Mouse (Mus musculus) neural tube, embryonic 15.5 days (tissue): Measurements from ENCODE around the gene Slc26a3. TPM values are rescaled to one million over a fixed set of nuclear protein-coding genes. Genes with fewer than 3 reads are reported as not detected.

ENCODE experiments used
- ATAC-seq: fragments of 200-750 bp; cut with Nextera tagmentation; 2 replicates; pipeline ENCODE4 v1.8.0; 2017; ENCODE audit warnings: mild to moderate bottlenecking, moderate TSS enrichment, moderate library complexity; ENCODE audit not compliant: low FRiP score
- H3K27ac ChIP-seq: fragments of 300-500 bp; sonication (generic); replicated peaks from 2 replicates; pipeline ENCODE4 v1.5.1; 2015; ENCODE audit warnings: mild to moderate bottlenecking, inconsistent platforms
- H3K27me3 ChIP-seq: fragments of 300-500 bp; sonication (generic); replicated peaks from 2 replicates; pipeline ENCODE4 v1.6.1; 2015; ENCODE audit warnings: inconsistent platforms
- H3K36me3 ChIP-seq: fragments of 300-500 bp; sonication (generic); 2 replicates; pipeline ENCODE4 v1.6.1; 2015; ENCODE audit warnings: inconsistent platforms
- H3K4me1 ChIP-seq: fragments of 300-500 bp; sonication (generic); 2 replicates; pipeline ENCODE4 v1.6.1; 2015; ENCODE audit warnings: inconsistent platforms
- H3K4me2 ChIP-seq: fragments of 300-500 bp; sonication (generic); 2 replicates; pipeline ENCODE4 v1.6.1; 2015; ENCODE audit warnings: inconsistent platforms, mild to moderate bottlenecking, moderate library complexity
- H3K4me3 ChIP-seq: fragments of 300-500 bp; sonication (generic); replicated peaks from 2 replicates; pipeline ENCODE4 v1.5.1; 2015; ENCODE audit warnings: mild to moderate bottlenecking, inconsistent platforms
- H3K9ac ChIP-seq: fragments of 300-500 bp; sonication (generic); replicated peaks from 2 replicates; pipeline ENCODE4 v1.6.1; 2015; ENCODE audit warnings: mild to moderate bottlenecking, inconsistent platforms
- H3K9me3 ChIP-seq: fragments of 300-500 bp; sonication (generic); replicated peaks from 2 replicates; pipeline ENCODE4 v1.6.1; 2016; ENCODE audit warnings: inconsistent platforms
- WGBS: fragments of 180-500 bp; shearing (Covaris S2); methylation state at CpG from one replicate; pipeline ENCODE4 v1.1.7; 2015; ENCODE audit warnings: mixed read lengths; 5-methylcytosine and 5-hydroxymethylcytosine counted together
- polyA plus RNA-seq: library from polyadenylated mRNA; unstranded; fragments of >200 nt; fragmentation: Nextera tagmentation; extraction: Ambion mirVana; gene quantifications from 2 replicates; pipeline ENCODE4 v1.2.1, GENCODE M21; 2015

The Slc26a3 gene
- polyA plus RNA-seq, 1 experiment from 2014 or later = 0.37 TPM

DNA sequence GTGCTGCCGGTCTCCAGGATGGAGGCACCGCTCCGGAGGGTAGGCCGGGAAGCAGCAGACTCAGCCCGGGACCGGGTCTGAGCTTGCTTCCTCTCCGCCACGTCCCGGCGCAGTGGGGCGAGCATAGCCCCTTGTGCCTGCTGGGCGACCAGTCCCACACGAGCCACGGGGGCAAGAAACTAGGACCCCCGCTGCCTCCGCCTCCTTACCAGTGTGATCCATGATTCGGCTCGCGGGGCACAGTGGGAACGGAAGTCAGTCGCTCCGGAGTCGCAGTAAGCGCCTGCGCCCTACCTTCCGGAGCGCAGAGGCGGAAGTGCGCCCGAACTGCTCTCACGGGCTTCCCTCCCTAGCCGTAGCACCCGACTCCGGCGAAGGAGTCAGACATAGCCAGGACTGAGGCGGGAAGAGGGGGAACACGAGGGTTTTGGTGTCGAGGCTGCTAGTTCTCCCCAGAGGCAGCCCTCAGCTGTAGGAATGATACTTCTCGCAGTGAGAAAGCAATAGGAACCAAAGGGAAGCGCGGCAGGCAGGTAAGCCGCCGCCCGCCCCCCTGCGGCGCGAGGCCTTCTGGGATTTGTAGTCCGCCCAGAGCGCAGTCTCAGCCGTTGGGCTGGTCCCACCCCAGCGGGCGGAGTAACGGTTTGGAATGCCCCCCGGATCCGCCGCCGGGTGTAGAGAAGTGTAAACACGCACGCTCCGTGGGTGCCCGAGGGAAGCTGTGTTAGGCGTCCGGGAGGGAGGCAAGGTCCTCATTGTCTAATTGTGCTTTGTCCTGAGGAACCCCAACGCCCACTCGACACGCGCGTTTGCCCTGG is 108.9 kb downstream of the Slc26a3 start, which contains the start of gene Cbll1:
TSS of gene Cbll1 (minus strand) at position 303 of the 818 bp plus-strand sequence.
- WGBS = under 1% methylated on average over 68 of the region's 68 CpGs
- Histone ChIP-seq H3K36me3 (no peaks in the 10 kb centered on the region), H3K4me1 (peaks cover 20% of the 10 kb centered on the region), H3K27me3 (no peaks in the 10 kb centered on the region), H3K4me2 (peak within 1 kb of the TSS; percentile 78), H3K27ac (peak within 1 kb of the TSS; percentile 97), H3K9ac (peak within 1 kb of the TSS; percentile 71), H3K4me3 (peak within 1 kb of the TSS; percentile 69), H3K9me3 (no peaks in the 10 kb centered on the region)
- peak; percentile 98 for ATAC-seq

DNA sequence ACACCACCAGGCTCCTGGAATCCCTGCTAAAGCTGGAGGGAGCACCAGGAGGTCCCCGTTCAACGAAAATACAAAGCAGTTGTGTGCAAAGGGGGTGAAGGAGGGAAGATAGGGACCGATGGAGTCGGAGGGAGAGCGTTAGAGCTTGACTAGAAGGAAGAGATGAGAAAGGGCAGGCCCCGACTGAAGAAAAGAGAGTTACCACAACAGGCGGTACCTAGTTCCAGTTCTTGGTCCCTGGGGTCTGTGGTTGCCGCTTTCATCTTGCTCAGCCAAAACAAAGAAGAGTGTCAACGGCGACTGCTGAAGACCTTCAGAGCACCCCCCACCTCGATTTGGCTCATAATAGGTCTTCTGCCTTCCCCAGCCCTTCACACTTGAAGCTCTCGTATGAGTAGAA is 109.5 kb downstream of the Slc26a3 start:
- Histone ChIP-seq H3K27ac (peak overlapping the region; percentile 97), H3K9ac (peak overlapping the region; percentile 71), H3K27me3 (no peaks in the 10 kb centered on the region), H3K36me3 (no peaks in the 10 kb centered on the region), H3K9me3 (no peaks in the 10 kb centered on the region), H3K4me3 (peak overlapping the region; percentile 69), H3K4me1 (peaks cover 20% of the 10 kb centered on the region), H3K4me2 (peak overlapping the region; percentile 78)
- ATAC-seq = peak; percentile 33
- 2% methylated on average over 12 of the region's 12 CpGs for WGBS

DNA sequence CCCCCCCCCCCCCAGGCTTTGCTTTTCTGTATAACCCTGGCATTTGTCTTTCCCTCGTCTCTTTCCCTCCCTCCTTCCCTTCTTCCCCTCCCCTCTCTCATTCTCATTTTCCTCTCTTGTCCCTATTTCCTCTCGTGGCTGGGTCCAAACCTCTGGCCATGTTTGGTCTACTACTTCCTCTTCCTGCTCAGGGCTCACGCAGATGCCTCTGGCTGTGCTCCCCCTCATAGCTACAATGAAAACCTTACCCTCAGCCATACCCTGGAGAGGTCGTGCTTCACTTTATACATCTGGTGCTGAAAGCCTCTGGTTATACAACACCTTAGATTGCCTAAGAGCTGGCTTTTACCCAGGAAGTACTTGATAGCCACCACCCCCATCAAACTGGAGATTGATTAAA is 110.6 kb downstream of the Slc26a3 start:
- H3K27me3 ChIP-seq = no peaks in the 10 kb centered on the region
- H3K9ac ChIP-seq = no peak overlapping the region
- H3K4me2 ChIP-seq = no peak overlapping the region
- H3K36me3 ChIP-seq = no peaks in the 10 kb centered on the region
- no peak overlapping the region for H3K4me3 ChIP-seq
- no peak overlapping the region for H3K27ac ChIP-seq
- WGBS = 67% methylated on average over 4 of the region's 4 CpGs
- ATAC-seq = no peak
- peaks cover 18% of the 10 kb centered on the region for H3K4me1 ChIP-seq
- H3K9me3 ChIP-seq = no peaks in the 10 kb centered on the region

DNA sequence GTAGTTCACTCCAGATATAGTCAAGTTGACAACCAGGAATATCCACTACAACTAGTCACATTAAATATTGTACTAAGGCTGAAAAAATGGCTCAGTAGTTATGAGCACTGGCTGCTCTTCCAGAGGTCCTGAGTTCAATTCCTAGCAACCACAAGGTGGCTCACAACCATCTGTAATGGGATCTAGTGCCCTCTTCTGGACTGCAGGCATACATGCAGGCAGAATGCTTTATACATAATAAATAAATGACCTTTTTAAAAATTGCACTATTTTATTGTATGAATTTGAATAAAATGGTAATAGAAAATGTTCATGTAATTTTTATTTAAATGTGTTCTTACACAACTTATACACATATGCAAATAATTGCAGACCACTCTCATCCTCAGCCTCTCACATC is 112.5 kb downstream of the Slc26a3 start:
- no peak for ATAC-seq
- Histone ChIP-seq H3K4me3 (no peak overlapping the region), H3K36me3 (no peaks in the 10 kb centered on the region), H3K4me2 (no peak overlapping the region), H3K9ac (no peak overlapping the region), H3K27ac (no peak overlapping the region), H3K9me3 (no peaks in the 10 kb centered on the region), H3K4me1 (peaks cover 8% of the 10 kb centered on the region), H3K27me3 (no peaks in the 10 kb centered on the region)

DNA sequence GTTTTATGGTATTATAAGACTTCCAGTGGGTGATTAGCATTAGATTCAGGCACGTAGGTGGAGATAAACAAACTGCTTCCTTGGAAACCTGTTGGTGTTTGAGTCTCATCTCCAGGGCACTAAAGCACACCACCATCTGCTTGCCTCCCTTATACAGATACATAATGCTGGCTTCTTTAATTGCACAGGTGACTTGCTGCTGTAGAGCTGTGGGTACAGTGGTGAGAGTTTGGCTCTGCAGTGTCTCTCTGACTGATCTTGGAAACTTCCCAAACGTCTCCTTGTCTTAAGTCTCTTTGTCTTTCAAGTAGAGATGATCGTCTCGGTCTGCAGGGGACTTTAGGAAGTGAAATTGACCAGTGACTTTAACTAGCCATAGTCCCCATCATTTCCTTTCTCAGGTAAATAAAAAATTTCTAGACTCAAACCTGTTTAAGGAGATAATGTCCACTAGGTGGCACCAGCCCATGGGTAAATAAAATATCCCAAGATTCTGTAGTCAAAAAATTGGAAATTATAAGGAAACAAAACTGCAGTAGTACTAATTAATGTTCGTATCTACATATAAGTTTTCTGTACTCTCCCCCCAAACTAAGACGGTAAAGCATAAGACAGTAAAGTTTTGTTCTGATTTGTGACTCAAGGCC is 117.2 kb downstream of the Slc26a3 start:
- no peak for ATAC-seq
- Histone ChIP-seq H3K4me3 (no peak overlapping the region), H3K27me3 (no peaks in the 10 kb centered on the region), H3K36me3 (no peaks in the 10 kb centered on the region), H3K9ac (no peak overlapping the region), H3K9me3 (no peaks in the 10 kb centered on the region), H3K4me2 (no peak overlapping the region), H3K4me1 (no peaks in the 10 kb centered on the region), H3K27ac (no peak overlapping the region)
- WGBS = 45% methylated on average over 6 of the region's 6 CpGs

DNA sequence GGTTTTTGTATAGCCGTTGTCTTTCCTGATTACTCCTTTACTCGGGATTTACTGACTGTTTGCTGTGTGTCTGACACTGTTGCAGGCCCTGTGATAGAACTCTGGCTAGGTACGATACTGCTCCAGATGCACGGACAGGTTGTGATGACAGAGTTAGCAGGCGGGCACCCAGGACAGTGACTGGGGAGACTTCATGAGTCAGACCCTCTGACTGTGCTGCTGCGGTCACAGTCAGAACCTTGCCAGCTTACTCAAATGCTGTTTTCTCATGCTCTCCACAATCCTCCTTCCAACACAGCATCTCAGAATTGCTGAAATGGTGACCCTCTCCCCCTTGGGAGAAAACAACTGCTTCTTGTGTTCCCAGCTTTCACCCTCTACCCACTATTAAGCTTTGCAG is 117.8 kb downstream of the Slc26a3 start:
- Histone ChIP-seq H3K9me3 (no peaks in the 10 kb centered on the region), H3K9ac (no peak overlapping the region), H3K27ac (no peak overlapping the region), H3K36me3 (no peaks in the 10 kb centered on the region), H3K27me3 (no peaks in the 10 kb centered on the region), H3K4me2 (no peak overlapping the region), H3K4me1 (no peaks in the 10 kb centered on the region), H3K4me3 (no peak overlapping the region)
- ATAC-seq = no peak
- 88% methylated on average over 6 of the region's 6 CpGs for WGBS

DNA sequence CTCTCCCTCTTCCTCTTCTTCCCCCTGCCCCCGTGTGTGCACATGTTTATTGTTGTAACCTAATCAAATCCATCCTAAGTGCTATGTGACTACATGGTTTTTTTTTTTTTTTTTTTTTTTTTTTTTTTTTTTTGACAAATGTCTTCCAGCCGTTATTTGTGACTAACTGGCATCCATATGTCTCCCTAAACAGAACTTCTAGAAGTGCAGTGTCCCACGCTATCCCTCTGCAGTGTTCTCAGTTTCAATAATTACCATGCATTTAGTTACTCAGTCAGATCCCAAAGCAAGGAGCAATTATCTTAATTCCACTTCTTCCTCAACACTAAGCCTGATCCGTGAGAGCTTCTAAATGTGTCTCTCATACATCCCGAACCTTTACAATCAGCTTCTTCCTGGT is 120.5 kb downstream of the Slc26a3 start:
- H3K4me3 ChIP-seq = no peak overlapping the region
- WGBS = 63% methylated on average over 5 of the region's 5 CpGs
- no peak overlapping the region for H3K27ac ChIP-seq
- H3K27me3 ChIP-seq = no peaks in the 10 kb centered on the region
- H3K4me1 ChIP-seq = no peaks in the 10 kb centered on the region
- H3K9me3 ChIP-seq = no peaks in the 10 kb centered on the region
- no peak overlapping the region for H3K9ac ChIP-seq
- no peak for ATAC-seq
- H3K4me2 ChIP-seq = no peak overlapping the region
- H3K36me3 ChIP-seq = no peaks in the 10 kb centered on the region

DNA sequence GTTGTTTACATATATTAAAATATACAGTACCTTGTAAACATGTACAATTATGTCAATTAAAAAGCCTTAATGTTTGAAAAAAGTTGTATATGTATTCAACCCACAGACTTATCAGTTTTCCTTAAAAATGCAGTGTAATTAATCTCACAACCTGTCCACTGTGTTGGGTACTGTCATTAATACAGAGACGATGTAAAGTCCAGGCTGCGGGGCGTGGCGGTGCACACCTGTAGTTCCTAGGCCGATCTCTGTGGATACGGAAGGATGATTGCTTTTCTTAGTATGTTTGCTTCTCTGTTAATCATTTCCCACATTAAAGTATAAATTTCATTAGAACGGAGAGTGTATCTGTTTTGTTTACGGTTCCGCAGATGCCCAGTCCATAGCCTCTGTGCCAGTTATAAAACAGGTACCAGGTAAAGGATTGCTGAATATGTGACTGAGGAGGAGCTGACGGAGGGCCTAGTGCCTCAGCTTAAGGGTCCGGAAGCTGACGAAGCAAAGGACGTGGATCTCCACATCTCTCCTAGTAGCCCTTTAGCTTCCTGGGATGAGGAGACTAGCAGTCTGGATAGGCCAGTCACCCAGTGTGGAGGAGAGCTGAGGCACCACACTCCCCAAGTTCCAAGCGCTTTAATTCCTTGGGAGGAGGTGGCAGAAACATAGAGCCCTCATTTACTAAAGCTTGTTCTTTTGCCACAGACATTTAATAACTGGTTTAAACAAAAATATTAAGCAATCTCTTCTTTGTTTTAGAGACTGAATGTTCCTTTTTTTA is 122.2 kb downstream of the Slc26a3 start:
- no peak overlapping the region for H3K9ac ChIP-seq
- ATAC-seq = no peak
- no peaks in the 10 kb centered on the region for H3K4me1 ChIP-seq
- 94% methylated on average over 14 of the region's 14 CpGs for WGBS
- no peaks in the 10 kb centered on the region for H3K36me3 ChIP-seq
- no peaks in the 10 kb centered on the region for H3K9me3 ChIP-seq
- no peak overlapping the region for H3K4me3 ChIP-seq
- H3K27me3 ChIP-seq = no peaks in the 10 kb centered on the region
- H3K4me2 ChIP-seq = no peak overlapping the region
- no peak overlapping the region for H3K27ac ChIP-seq

DNA sequence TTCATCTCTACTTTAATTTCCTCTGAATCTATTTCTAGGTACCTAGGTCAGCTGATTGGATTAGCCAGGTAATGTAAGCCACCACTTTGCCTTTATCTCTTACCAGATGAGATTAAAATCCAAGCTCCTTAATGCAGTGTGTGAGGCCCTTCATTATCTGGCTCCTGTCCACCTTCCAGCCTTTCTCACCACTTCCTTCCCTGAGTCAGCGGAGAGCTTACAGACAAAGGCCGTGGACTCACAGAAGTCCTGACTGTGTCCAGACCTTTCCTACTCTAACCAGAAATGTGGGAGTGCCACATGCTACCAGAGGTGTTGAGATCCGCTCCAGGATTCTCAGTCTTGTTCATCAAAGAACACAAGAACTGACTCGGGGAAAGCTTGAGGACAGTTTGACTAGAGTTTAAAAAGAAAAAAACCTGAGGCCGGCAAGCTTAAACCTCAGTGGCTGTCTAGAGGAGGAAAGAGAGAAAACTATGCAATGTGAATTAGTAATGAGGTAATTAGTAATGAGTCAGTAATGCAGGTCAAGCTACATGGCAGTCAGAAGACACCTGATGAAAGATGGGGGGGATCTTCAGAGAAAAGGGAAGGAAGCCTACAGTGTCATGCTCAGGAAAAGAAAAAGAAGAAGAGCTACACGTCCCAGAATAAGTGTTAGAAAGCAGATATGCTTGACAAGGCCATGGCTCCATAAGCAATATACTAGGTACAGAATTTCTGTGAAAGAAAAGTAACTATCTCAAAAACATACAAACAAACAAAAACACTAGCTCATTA is 123.2 kb downstream of the Slc26a3 start:
- Histone ChIP-seq H3K4me2 (no peak overlapping the region), H3K9ac (no peak overlapping the region), H3K27me3 (no peaks in the 10 kb centered on the region), H3K9me3 (no peaks in the 10 kb centered on the region), H3K4me3 (no peak overlapping the region), H3K27ac (no peak overlapping the region), H3K36me3 (no peaks in the 10 kb centered on the region), H3K4me1 (no peaks in the 10 kb centered on the region)
- WGBS = 84% methylated on average over 6 of the region's 6 CpGs
- ATAC-seq = no peak

DNA sequence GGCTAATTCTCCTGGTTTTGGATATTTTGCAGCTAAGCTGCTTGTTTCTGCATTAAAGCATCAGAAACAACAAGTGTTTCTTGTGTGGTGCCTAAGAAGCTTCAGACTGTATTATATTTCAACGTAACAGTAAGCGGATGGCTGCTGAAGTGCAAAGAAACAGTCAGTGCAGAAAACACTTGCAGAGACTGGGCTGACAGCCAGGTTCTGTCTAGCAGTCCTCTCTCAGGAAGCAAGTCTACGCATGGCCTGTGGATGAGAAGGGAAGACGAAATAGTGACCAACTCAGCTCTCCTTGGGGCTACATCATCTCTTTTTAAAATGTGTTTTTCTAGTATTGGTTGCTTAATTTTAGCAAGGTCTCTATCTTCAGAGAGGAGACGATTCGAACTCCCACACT is 129.4 kb downstream of the Slc26a3 start:
- H3K4me2 ChIP-seq = no peak overlapping the region
- H3K4me1 ChIP-seq = no peaks in the 10 kb centered on the region
- no peaks in the 10 kb centered on the region for H3K36me3 ChIP-seq
- H3K27me3 ChIP-seq = no peaks in the 10 kb centered on the region
- H3K9ac ChIP-seq = no peak overlapping the region
- no peak overlapping the region for H3K27ac ChIP-seq
- H3K4me3 ChIP-seq = no peak overlapping the region
- 74% methylated on average over 6 of the region's 6 CpGs for WGBS
- H3K9me3 ChIP-seq = no peaks in the 10 kb centered on the region
- ATAC-seq = no peak

DNA sequence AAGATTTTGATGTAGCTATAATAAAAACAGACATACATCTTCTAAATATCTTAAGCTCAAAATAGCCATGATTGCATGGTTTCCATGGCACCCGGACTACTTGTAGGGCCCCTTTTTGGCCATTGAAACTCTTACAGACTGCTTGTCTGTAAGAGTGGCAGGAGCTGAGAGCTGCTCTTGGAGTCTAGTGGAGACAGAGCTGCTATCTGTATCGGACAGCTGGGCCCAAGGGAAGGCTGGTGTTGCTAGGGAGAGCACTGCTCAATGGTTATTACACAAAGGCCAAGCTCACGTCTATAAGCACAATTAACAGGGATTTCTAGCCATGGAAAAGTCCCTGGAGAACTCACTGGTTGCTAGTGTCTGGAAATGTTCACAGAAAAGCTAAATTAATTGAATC is 130.7 kb downstream of the Slc26a3 start:
- no peak overlapping the region for H3K4me3 ChIP-seq
- no peak overlapping the region for H3K9ac ChIP-seq
- no peak for ATAC-seq
- no peaks in the 10 kb centered on the region for H3K36me3 ChIP-seq
- no peaks in the 10 kb centered on the region for H3K4me1 ChIP-seq
- no peaks in the 10 kb centered on the region for H3K9me3 ChIP-seq
- H3K4me2 ChIP-seq = no peak overlapping the region
- WGBS = 66% methylated on average over 3 of the region's 3 CpGs
- no peak overlapping the region for H3K27ac ChIP-seq
- H3K27me3 ChIP-seq = no peaks in the 10 kb centered on the region
